Mouse (Mus musculus) erythroid progenitor cell, adult 5-6 weeks (primary cell): Measurements from ENCODE around the gene Arhgef7. TPM values are rescaled to one million over a fixed set of nuclear protein-coding genes. Genes with fewer than 3 reads are reported as not detected.

Experiments
- total RNA-seq, 2 experiments: library from RNA; stranded (forward) in 1 of 2; stranded (reverse) in 1 of 2; fragments of 150-400 nt in 1 of 2; fragments of 186-747, 209-891 nt in 1 of 2; gene quantifications; 2 replicates each; pipeline versions ENCODE4 v1.2.3 to v1.2.4; 2015 to 2017; ENCODE audit warnings: low replicate concordance in 2 of 2

Gene Arhgef7
- total RNA-seq, 2 experiments from 2014 or later = 12.2 to 12.9 TPM

Other genes starting within 250 kb of the Arhgef7 start
- gene Rab20, start 249.0 kb upstream of the Arhgef7 start, total RNA-seq (2015; ENCODE audit: low replicate concordance) = 2.9 TPM in 1 of 2 replicates, not detected in the other
- 2.8 and 3.6 TPM in 2 replicates for gene Rab20, start 249.0 kb upstream of the Arhgef7 start, total RNA-seq (2017; ENCODE audit: low replicate concordance)
- gene Naxd, start 230.2 kb upstream of the Arhgef7 start, total RNA-seq (2015; ENCODE audit: low replicate concordance) = 20.2 and 42.8 TPM in 2 replicates
- gene Naxd, start 230.2 kb upstream of the Arhgef7 start, total RNA-seq (2017; ENCODE audit: low replicate concordance) = 12.9 and 24.0 TPM in 2 replicates
- gene Cars2, start 176.9 kb upstream of the Arhgef7 start, total RNA-seq (2015; ENCODE audit: low replicate concordance) = 6.1 and 44.4 TPM in 2 replicates
- gene Cars2, start 176.9 kb upstream of the Arhgef7 start, total RNA-seq (2017; ENCODE audit: low replicate concordance) = 6.8 and 18.5 TPM in 2 replicates
- gene Ing1, start 172.2 kb upstream of the Arhgef7 start, total RNA-seq (2015; ENCODE audit: low replicate concordance) = 46.1 and 62.0 TPM in 2 replicates
- gene Ing1, start 172.2 kb upstream of the Arhgef7 start, total RNA-seq (2017; ENCODE audit: low replicate concordance) = 56.3 and 81.8 TPM in 2 replicates
- gene Ankrd10, start 92.0 kb upstream of the Arhgef7 start, total RNA-seq (2015; ENCODE audit: low replicate concordance) = 10.1 and 30.2 TPM in 2 replicates
- 6.4 and 11.2 TPM in 2 replicates for gene Ankrd10, start 92.0 kb upstream of the Arhgef7 start, total RNA-seq (2017; ENCODE audit: low replicate concordance)
- not detected in 2 replicates for gene 1700016D06Rik, start 26.7 kb upstream of the Arhgef7 start, total RNA-seq (2015; ENCODE audit: low replicate concordance)
- gene 1700016D06Rik, start 26.7 kb upstream of the Arhgef7 start, total RNA-seq (2017; ENCODE audit: low replicate concordance) = not detected in 2 replicates
- gene Tex29, start 112.8 kb downstream of the Arhgef7 start, total RNA-seq (2015; ENCODE audit: low replicate concordance) = not detected in 2 replicates
- gene Tex29, start 112.8 kb downstream of the Arhgef7 start, total RNA-seq (2017; ENCODE audit: low replicate concordance) = not detected in 2 replicates